Mouse (Mus musculus): Measurements from ENCODE around the gene Mast4.

Mast4 gene

DNA sequence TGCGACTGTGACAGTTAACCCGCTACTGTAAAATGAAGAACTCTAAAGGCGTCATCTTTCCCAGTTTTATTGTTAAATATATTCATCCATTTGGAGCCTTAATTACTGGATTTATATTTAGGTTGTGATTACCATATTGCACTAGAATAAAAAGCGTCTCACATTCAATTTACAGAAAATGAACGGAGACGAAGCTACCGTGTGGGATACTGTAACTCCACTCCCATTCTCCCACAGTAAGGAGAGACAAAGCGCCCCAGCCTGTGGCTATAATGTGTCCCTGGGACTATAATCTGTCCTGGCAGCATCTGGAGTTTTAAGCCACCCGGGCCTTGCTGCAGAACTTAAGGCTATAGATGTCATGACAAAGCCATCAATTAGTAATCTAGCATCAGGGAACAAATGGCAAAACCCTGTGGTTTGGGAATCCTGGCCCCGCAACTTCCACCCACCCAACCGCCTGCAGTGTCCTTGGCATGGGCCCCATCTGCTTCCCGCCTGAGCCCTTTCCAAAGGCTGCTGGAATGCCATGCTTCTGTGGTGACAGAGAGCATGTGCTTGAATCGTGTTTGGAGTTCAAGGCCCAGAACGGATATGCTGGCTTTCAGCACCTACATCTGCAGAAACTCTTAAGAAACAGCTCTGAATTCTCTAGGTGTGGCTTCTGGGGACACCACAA lies 459.7 kb downstream of the Mast4 start:
- peak; percentile 9 for DNase-seq (ENCODE audit: extremely low read depth, insufficient read length, low spot score)

DNA sequence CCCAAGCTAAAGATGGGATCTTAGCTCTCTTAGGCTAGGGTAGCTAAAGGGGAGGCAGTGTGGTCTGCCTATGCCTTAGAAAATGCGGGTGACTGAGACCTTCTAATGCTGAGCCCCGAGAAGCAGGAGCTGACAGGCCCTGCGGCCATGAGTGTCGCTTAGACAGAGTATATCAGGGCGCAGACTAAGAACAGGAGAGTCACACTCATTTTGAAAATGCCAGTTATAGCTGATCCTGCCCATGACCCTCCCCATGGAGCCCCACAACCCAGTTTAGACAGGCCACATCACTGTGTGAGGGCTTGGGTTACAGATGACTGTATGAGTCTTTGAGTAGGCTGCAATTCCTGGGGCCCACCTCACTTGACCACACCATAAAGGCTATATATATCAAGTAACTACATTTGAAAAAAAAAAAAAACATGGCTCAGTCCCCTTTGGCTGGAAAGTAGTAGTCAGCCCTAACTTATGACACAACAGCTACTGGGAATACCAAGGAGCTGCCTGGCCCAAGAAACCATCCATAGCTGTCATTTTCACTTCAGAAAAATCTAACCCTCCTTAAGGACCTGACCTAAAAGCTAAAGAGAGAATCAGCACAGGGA lies 460.8 kb downstream of the Mast4 start:
- DNase-seq (ENCODE audit: extremely low read depth, insufficient read length, low spot score) = no peak

DNA sequence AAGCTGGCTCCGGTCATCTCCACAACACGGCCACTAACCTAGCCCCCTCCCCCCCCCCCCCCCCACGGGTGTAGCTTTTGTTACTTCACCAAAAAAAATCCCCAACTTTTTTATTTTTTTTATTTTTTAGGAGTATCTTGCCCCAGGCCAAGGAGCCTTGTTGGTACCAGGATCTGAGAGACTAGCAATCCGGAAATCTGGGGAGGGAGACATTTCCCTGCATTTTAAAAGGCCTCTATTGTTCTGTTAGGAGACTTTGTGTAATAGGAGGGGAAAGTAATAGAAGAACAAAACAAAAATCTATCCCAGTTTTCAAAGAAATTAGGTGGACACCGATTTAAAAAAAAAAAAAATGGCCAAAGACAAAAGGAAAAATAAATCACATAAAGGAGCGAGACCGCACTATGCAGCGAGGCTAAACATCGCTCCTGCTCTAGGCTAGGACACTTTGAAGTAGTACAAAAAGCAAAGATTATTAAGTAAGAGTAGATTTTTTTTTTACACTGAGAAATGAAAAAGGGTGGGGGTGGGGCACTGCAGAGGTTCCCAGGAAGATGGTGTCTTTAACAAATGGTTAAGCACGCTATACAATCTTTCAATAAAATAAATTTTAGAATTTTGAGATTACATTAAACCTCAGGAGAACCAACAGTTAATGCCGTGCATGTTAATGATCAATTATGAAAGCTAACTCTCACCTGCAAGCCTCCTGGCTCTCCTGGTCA lies 462.8 kb downstream of the Mast4 start:
- no peak for DNase-seq (ENCODE audit: extremely low read depth, insufficient read length, low spot score)

DNA sequence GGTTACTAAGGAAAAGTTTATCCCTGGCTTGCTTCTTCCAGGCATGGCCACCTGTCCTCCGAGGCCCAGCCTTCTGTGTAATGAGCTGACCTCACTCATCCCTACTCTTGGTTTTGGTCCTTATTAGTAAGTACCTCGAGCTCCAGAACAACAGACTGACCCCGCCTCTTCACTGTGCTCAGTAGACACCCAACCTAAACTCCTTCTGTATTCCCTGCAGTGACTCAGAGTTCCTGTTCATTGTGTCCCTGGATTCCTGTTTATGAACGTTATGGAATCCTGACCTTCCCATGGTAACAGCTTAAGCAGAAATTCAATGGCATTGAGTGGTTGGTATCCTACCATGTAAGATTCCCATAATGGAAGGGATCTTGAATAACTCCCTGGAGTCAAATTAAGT lies 464.8 kb downstream of the Mast4 start:
- DNase-seq (ENCODE audit: extremely low read depth, insufficient read length, low spot score) = no peak

- DNase-seq (ENCODE audit: extremely low read depth, insufficient read length, low spot score) = no peak
These were observed 467.5 kb downstream of the Mast4 start for GRCm38 (mm10) chr13:102866816-102867215.

- DNase-seq (ENCODE audit: extremely low read depth, insufficient read length, low spot score) = no peak
These were observed 468.1 kb downstream of the Mast4 start for GRCm38 (mm10) chr13:102865971-102866724.

DNA sequence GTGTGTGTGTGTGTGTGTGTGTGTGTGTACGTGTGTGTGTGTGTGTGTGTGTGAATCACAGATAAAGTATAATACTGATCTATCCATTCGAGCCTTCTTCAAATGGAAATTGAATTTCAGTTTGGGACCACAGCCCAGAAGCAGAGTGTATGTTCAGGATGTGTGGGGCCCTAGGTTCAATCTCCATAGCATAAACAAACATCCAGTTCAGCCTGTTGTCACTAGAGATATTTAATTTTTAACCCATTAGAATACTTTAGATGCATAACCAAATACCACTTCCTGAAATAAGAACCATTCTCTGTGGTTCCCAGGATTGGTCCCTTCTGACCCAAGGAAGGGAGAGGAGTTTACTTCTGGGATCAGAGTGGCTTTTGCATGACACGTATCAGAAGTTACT lies 468.8 kb downstream of the Mast4 start:
- no peak for DNase-seq (ENCODE audit: extremely low read depth, insufficient read length, low spot score)

GRCm38 (mm10) chr13:102864840-102865239 lies 469.5 kb downstream of the Mast4 start:
- no peak for DNase-seq (ENCODE audit: extremely low read depth, insufficient read length, low spot score)

DNA sequence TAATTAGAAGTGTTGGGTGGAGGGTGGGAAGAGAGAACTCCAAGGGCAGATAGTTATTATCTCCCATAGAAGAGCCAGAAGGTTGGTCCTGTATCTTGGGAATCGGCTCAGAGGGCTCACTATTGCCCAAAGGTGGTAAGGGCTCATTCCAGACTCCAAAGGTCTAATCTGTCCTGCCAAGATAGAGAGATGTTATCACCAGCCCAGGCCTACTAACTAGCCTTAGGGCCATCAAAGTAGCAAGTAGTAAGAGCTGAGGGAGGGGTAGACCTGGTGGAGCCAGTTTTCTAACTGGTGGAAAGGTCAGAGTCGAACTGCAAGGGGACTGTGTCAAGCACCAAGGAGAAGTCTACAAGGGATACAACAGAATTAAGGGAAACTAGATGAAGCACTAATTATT lies 470.2 kb downstream of the Mast4 start:
- no peak for DNase-seq (ENCODE audit: extremely low read depth, insufficient read length, low spot score)

- DNase-seq (ENCODE audit: extremely low read depth, insufficient read length, low spot score) = no peak
These were observed 471.3 kb downstream of the Mast4 start for GRCm38 (mm10) chr13:102862981-102863380.

GRCm38 (mm10) chr13:102862397-102862796 lies 471.9 kb downstream of the Mast4 start:
- DNase-seq (ENCODE audit: extremely low read depth, insufficient read length, low spot score) = no peak

DNA sequence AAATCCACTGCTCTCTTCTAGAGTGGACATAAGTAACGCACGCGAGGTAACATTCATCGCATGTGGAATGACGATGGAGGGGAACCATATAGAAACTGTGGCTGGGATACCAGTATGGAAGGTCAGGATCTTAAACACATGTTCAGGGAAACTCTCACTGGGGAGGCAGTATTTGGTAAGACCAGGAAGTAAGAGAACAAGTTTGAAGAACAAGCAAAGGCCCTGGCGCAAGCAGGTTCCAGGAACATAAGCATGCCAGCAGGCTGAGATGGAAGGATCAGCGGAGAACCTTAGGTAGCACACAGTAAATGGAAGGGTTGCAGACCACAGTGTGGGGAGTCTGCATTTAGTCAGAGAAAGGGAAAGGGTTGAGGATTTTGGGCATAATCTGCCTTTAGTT lies 473.6 kb downstream of the Mast4 start:
- DNase-seq (ENCODE audit: extremely low read depth, insufficient read length, low spot score) = no peak

GRCm38 (mm10) chr13:102860135-102860534 lies 474.2 kb downstream of the Mast4 start:
- DNase-seq (ENCODE audit: extremely low read depth, insufficient read length, low spot score) = no peak

DNA sequence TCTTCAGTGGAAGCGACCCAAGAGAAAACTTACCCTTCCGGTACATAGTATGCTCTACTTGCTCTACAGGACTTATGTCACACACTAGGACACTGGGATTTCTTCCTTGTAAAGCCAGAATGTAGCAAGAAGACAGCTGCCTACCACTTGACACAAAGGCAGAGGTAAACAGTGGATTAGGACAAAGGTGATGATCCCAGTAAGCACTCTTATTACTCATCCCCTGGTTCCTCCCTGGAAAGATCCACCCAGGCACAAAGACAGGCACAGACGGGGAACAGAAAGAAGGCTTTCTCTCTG lies 476.8 kb downstream of the Mast4 start:
- DNase-seq (ENCODE audit: extremely low read depth, insufficient read length, low spot score) = no peak

GRCm38 (mm10) chr13:102856821-102857538 lies 477.3 kb downstream of the Mast4 start:
- no peak for DNase-seq (ENCODE audit: extremely low read depth, insufficient read length, low spot score)

DNA sequence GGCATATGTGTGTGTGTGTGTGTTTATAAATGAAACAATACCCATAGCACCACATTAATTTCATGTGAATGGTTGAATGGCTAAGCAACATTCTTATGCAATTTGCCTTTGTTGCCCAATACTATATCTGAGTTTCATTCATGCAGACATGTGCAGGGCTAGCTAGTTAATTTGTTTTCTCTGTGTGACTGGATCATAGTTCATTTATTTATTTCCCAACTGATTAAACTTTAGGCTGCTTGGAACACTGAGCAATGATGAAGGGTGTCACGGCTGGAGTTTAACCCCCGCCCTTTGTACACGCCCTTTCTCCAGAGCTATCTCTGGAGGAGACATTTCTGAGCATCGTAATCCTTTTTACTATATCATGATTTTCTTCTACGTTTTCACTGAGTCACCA lies 481.4 kb downstream of the Mast4 start:
- no peak for DNase-seq (ENCODE audit: extremely low read depth, insufficient read length, low spot score)

- DNase-seq (ENCODE audit: extremely low read depth, insufficient read length, low spot score) = no peak
These were observed 483.0 kb downstream of the Mast4 start for GRCm38 (mm10) chr13:102851253-102851652.

DNA sequence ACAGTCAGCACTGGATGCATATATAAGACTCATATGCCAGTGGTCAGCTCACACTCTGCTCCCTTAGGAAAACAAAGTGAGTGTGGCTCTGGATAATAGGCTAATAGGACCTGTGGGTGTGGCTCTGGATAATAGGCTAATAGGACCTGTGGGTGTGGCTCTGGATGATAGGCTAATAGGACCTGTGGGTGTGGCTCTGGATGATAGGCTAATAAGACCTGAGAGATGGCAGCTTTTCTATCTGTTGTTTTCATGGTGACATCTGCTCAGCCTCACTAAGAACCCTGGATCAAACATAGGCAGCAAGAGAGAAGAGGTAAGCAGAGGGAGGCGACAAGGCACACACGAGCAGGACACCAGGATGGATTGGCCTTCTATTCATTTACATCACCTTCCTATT lies 483.7 kb downstream of the Mast4 start:
- DNase-seq (ENCODE audit: extremely low read depth, insufficient read length, low spot score) = no peak

DNA sequence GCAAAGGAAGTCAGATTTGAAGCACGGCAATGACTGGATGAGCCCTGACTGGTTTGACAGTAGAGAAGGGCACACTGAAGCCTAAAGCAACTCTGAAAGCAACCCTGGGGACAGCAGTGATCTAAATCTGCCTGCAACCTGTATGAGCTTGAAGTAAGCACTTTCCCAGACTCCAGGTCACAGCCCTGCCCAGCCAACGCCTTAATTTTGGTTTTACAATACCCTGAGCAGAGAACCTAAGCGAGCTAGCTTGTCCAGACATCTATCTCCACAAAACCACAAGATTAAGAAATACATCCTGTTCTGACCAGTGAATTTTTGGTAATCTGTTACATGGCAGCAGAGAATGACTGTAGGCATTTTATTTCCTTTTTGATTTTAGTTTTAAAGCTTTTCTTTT lies 485.2 kb downstream of the Mast4 start:
- peak; percentile 38 for DNase-seq (ENCODE audit: extremely low read depth, insufficient read length, low spot score)

GRCm38 (mm10) chr13:102846473-102846872 lies 487.8 kb downstream of the Mast4 start:
- no peak for DNase-seq (ENCODE audit: extremely low read depth, insufficient read length, low spot score)

DNA sequence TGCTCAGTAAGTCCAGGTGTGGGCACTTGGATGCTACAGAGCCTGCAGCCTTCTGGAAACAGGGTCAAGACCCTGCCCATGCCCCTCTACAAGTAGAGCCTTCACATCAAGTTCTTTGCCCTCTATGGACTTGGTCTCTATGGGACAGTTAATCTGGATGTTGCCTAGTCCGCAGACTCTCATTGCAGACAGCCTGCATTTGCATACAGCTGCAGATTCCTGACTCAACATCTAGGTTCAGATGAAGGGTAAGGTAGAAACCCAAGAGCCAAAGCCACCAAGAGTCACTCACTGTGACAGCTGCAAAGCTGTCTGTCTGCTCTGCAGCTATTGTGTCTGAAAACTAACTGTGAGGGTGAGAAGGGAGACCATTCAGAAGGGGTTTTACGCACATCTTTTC lies 491.6 kb downstream of the Mast4 start:
- DNase-seq (ENCODE audit: extremely low read depth, insufficient read length, low spot score) = no peak
